Mouse (Mus musculus): ENCODE measurements at regions not wholly inside any gene's neighbourhood (a gene's known extent, or its start where the extent isn't known, plus 50 kb on each side); places are given as distances from the start of the nearest gene placed in this dataset.

DNA sequence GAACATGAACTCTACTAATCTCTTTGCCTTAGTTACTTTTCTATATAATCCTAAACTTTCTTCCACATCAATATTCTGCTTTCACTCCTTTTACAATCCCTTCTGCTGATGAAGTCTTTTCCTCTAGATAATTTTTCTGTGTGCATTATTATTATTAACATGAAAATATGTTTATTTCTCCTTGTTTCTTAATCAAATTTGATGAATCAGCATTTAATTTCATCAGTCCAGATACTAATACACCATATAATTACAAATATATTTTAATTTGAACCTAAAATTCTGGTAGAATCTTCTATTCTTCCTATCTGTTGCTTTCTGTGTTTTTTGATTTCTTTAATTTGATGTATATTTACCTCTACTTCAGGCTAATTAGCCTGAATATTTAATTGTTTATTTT lies 365.5 kb downstream of the Dcdc2c start:
- no peak for TF ChIP-seq CTCF (IDR thresholded peaks at IDR 0.05; ENCODE audit: low read depth, low read length)
- TF ChIP-seq GATA2 (IDR thresholded peaks at IDR 0.05; ENCODE audit: borderline replicate concordance, low read depth, low read length) = no peak
- TF ChIP-seq GATA1 (IDR thresholded peaks at IDR 0.05; ENCODE audit: borderline replicate concordance, low read length) = no peak
- no peak for TF ChIP-seq TAL1 (conservative IDR thresholded peaks at IDR 0.05; ENCODE audit: low read depth, low read length)

All from G1E (cell line).